Mouse (Mus musculus) midbrain, embryonic 15.5 days (tissue): ENCODE measurements at regions not wholly inside any gene's neighbourhood (a gene's known extent, or its start where the extent isn't known, plus 50 kb on each side); places are given as distances from the start of the nearest gene placed in this dataset.

Experiments
- ATAC-seq: fragments of 200-750 bp; cut with Nextera tagmentation; replicated peaks from 2 replicates; pipeline ENCODE4 v1.8.0; 2017; ENCODE audit warnings: moderate TSS enrichment
- H3K27ac ChIP-seq: fragments of 300-500 bp; sonication (generic); 2 replicates; pipeline ENCODE4 v1.5.1; 2015; ENCODE audit warnings: mild to moderate bottlenecking, inconsistent platforms
- H3K27me3 ChIP-seq: fragments of 300-500 bp; sonication (generic); replicated peaks from 2 replicates; pipeline ENCODE4 v1.6.1; 2015; ENCODE audit warnings: inconsistent platforms
- H3K36me3 ChIP-seq: fragments of 300-500 bp; sonication (generic); replicated peaks from 2 replicates; pipeline ENCODE4 v1.6.1; 2015; ENCODE audit warnings: inconsistent platforms
- H3K4me1 ChIP-seq: fragments of 300-500 bp; sonication (generic); 2 replicates; pipeline ENCODE4 v1.6.1; 2015; ENCODE audit warnings: inconsistent platforms
- H3K4me2 ChIP-seq: fragments of 300-500 bp; sonication (generic); 2 replicates; pipeline ENCODE4 v1.6.1; 2015; ENCODE audit warnings: inconsistent platforms, mild to moderate bottlenecking, moderate library complexity
- H3K4me3 ChIP-seq: fragments of 300-500 bp; sonication (generic); 2 replicates; pipeline ENCODE4 v1.5.1; 2015; ENCODE audit warnings: mild to moderate bottlenecking, inconsistent platforms
- H3K9ac ChIP-seq: fragments of 300-500 bp; sonication (generic); 2 replicates; pipeline ENCODE4 v1.6.1; 2015; ENCODE audit warnings: mild to moderate bottlenecking, inconsistent platforms
- H3K9me3 ChIP-seq: fragments of 300-500 bp; sonication (generic); 2 replicates; pipeline ENCODE4 v1.6.1; 2016; ENCODE audit warnings: inconsistent platforms
- WGBS: fragments of 180-500 bp; shearing (Covaris S2); methylation state at CpG from one replicate; pipeline ENCODE4 v1.1.7; 2015; ENCODE audit warnings: mixed read lengths; 5-methylcytosine and 5-hydroxymethylcytosine counted together

- no peak for ATAC-seq
- Histone ChIP-seq H3K4me3 (no peak overlapping the region), H3K9ac (no peak overlapping the region), H3K27ac (no peak overlapping the region), H3K9me3 (no peaks in the 10 kb centered on the region), H3K4me2 (no peak overlapping the region), H3K36me3 (no peaks in the 10 kb centered on the region), H3K27me3 (no peaks in the 10 kb centered on the region), H3K4me1 (no peaks in the 10 kb centered on the region)
- WGBS: 84% methylated on average over 2 of the region's 2 CpGs
Measured at GRCm38 (mm10) chr10:24397125-24397524, 173.8 kb downstream of the Moxd1 start.

- ATAC-seq: peak; percentile 78
- no peaks in the 10 kb centered on the region for H3K36me3 ChIP-seq
- H3K4me1 ChIP-seq: 0 out of 2 replicates have a peak, but pooled peaks cover 6% of the 10 kb centered on the region
- H3K27ac ChIP-seq: no peak overlapping the region
- H3K9ac ChIP-seq: no peak overlapping the region
- 46% methylated on average over 4 of the region's 4 CpGs for WGBS
- H3K4me3 ChIP-seq: no peak overlapping the region
- H3K27me3 ChIP-seq: no peaks in the 10 kb centered on the region
- H3K9me3 ChIP-seq: no peaks in the 10 kb centered on the region
- no peak overlapping the region for H3K4me2 ChIP-seq
Measured at GRCm38 (mm10) chr10:24404851-24405250, 181.5 kb downstream of the Moxd1 start.

DNA sequence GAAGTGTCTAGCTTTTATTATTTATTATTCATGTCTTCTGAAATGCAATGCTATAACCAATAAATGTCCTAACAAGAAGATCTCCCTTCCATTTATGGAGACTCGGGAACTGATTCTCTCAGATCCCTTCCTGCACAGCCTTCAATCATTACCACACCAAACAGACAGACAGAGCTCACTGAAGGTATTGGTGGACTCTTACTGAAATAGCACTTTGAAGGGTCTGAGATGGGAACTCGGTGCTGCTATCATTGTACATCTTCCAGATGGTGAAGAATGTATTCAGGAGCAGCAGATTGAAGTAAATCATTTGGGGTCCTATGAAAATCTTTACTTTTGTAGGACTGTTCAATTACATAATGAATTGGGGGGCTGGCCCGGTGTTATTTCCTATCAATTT is 183.6 kb downstream of the Moxd1 start:
- H3K9me3 ChIP-seq: no peaks in the 10 kb centered on the region
- H3K36me3 ChIP-seq: no peaks in the 10 kb centered on the region
- no peak for ATAC-seq
- H3K4me2 ChIP-seq: no peak overlapping the region
- no peaks in the 10 kb centered on the region for H3K27me3 ChIP-seq
- WGBS: 36% methylated on average over 3 of the region's 3 CpGs
- H3K4me1 ChIP-seq: 0 out of 2 replicates have a peak, but pooled peaks cover 6% of the 10 kb centered on the region
- H3K27ac ChIP-seq: peak overlapping the region; percentile 42; the same call in 1 of the 2 replicates
- H3K4me3 ChIP-seq: no peak overlapping the region
- H3K9ac ChIP-seq: no peak overlapping the region

- Histone ChIP-seq H3K36me3 (no peaks in the 10 kb centered on the region), H3K9ac (no peak overlapping the region), H3K4me1 (0 out of 2 replicates have a peak, but pooled peaks cover 6% of the 10 kb centered on the region), H3K4me3 (no peak overlapping the region), H3K9me3 (no peaks in the 10 kb centered on the region), H3K4me2 (no peak overlapping the region), H3K27ac (0 out of 2 replicates have a peak overlapping the region, but pooled peaks have one; percentile 4), H3K27me3 (no peaks in the 10 kb centered on the region)
- peak; percentile 78 for ATAC-seq
- 10% methylated on average over 6 of the region's 6 CpGs for WGBS
Measured at GRCm38 (mm10) chr10:24407411-24408227, 184.3 kb downstream of the Moxd1 start.

DNA sequence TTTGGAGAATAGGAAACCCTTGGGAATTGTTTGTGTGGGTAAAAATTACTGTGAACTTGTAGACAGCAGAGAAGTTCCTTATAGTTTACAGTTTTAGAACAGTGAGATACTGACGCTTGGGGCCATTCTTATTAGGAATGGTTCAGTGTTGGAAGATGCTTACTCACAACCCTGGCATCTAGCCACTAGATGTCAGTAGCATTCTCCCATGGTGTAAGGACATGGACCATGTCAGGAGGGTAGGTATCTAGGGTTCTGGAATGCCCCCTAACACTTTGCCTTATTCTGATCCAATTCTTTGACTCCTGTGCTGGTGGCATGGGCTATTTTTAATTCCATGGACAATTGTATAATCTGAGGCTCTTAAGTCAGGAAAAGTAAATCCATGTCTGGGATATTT is 185.3 kb upstream of the Ccn2 start:
- Histone ChIP-seq H3K9me3 (no peaks in the 10 kb centered on the region), H3K27me3 (no peaks in the 10 kb centered on the region), H3K4me1 (0 out of 2 replicates have a peak, but pooled peaks cover 6% of the 10 kb centered on the region), H3K9ac (no peak overlapping the region), H3K36me3 (no peaks in the 10 kb centered on the region), H3K4me2 (no peak overlapping the region), H3K4me3 (no peak overlapping the region), H3K27ac (no peak overlapping the region)
- ATAC-seq: no peak
- WGBS: 58% methylated on average over 1 of the region's 1 CpGs

GRCm38 (mm10) chr10:24410885-24411284 is 184.4 kb upstream of the Ccn2 start:
- 0 out of 2 replicates have a peak, but pooled peaks cover 6% of the 10 kb centered on the region for H3K4me1 ChIP-seq
- no peak overlapping the region for H3K4me2 ChIP-seq
- H3K36me3 ChIP-seq: no peaks in the 10 kb centered on the region

DNA sequence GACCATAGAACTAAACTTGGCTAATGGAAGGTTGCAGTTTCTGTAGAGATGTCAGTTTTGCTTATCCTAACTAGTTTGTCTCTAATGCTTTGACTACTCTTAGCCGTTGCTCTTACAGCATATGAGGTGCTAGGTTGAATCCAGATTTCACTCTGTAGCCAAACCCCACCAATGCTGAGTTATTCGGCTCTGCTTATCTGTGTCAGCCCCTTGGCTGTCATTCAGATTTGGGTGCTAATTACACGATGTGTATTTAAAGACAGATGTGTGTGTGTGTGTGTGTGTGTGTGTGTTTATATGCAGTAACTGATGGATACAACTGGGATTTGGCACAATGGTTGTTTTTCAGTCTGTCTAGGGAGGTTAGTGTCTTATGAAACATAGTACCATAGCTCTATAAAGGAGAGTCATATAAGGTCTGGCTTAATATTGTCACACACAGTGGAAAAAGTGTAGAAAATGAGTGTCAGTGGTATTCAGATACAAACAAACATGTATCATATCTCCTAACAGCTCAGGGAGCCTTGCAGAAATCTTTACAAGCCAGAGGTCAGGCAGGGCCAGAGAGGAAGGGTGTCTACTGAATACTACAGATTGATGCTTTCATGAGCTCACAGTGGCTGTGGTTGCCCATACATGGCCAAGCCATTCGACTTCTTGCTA is 172.6 kb upstream of the Ccn2 start:
- Histone ChIP-seq H3K27me3 (no peaks in the 10 kb centered on the region), H3K9me3 (no peaks in the 10 kb centered on the region), H3K9ac (no peak overlapping the region), H3K4me2 (no peak overlapping the region), H3K4me3 (no peak overlapping the region), H3K36me3 (no peaks in the 10 kb centered on the region), H3K27ac (no peak overlapping the region), H3K4me1 (no peaks in the 10 kb centered on the region)
- ATAC-seq: no peak
- 84% methylated on average over 4 of the region's 4 CpGs for WGBS

More at GRCm38 (mm10) chr10:24410885-24411284, 184.4 kb upstream of the Ccn2 start:
- ATAC-seq: no peak
- WGBS: 94% methylated on average over 4 of the region's 4 CpGs
- no peak overlapping the region for H3K27ac ChIP-seq
- no peak overlapping the region for H3K9ac ChIP-seq
- H3K9me3 ChIP-seq: no peaks in the 10 kb centered on the region
- no peak overlapping the region for H3K4me3 ChIP-seq
- H3K27me3 ChIP-seq: no peaks in the 10 kb centered on the region

DNA sequence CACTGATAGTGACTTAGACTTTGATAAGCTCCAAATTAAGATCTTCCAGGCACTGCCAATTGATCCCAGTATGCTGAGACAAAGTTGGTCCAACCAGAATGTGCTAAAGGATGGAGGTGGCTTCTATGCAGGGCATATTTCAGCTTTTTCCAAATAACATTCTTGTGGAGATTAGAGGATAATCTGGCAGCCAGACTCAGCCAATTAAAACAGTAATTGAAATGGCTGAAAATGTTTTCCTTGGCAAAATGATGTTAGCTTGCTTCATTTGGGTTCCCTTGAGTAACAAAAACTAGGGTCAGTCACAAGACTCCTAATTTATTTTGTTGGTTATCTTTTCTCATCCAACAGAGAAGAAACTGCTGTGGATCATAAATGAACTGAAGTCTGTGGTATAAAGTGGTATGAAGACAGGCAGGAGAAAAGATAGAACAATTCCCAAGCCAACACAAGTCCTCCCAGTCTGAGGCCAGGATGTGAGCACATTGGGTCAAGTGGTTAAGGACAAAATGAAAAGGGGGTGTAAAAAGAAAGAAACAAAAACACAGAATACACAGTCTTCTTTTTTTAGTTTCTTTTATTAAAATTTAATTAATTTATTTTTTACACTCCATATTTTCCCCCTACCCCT is 161.4 kb upstream of the Ccn2 start:
- H3K4me3 ChIP-seq: no peak overlapping the region
- no peaks in the 10 kb centered on the region for H3K27me3 ChIP-seq
- no peak overlapping the region for H3K27ac ChIP-seq
- no peak overlapping the region for H3K9ac ChIP-seq
- H3K4me2 ChIP-seq: no peak overlapping the region
- H3K9me3 ChIP-seq: no peaks in the 10 kb centered on the region
- no peak for ATAC-seq
- H3K4me1 ChIP-seq: no peaks in the 10 kb centered on the region
- H3K36me3 ChIP-seq: no peaks in the 10 kb centered on the region

DNA sequence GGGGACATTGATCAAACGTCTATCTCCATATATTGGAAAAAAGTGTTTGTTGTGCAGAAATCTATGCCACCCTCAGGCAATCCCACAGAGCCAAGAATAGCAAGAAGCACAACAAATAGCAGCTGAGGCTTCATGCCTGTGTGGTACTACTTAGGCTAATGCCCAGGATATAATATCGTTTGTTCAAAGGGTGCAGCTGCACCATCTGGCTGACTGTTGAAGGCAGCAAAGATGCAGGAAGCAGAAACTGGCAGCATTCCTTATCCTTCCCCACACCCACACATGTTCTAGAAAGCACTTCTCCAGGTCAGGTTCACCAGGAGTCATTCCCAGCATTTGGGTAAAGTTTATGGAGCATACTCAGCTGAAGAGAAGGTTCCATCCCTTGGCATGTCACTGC is 158.1 kb upstream of the Ccn2 start:
- H3K4me1 ChIP-seq: no peaks in the 10 kb centered on the region
- no peak for ATAC-seq
- H3K9ac ChIP-seq: no peak overlapping the region
- no peaks in the 10 kb centered on the region for H3K36me3 ChIP-seq
- H3K4me2 ChIP-seq: no peak overlapping the region
- no peak overlapping the region for H3K27ac ChIP-seq
- 68% methylated on average over 2 of the region's 2 CpGs for WGBS
- no peaks in the 10 kb centered on the region for H3K27me3 ChIP-seq
- no peak overlapping the region for H3K4me3 ChIP-seq
- H3K9me3 ChIP-seq: no peaks in the 10 kb centered on the region

- H3K4me2 ChIP-seq: no peak overlapping the region
- no peak for ATAC-seq
- 41% methylated on average over 1 of the region's 1 CpGs for WGBS
- no peaks in the 10 kb centered on the region for H3K4me1 ChIP-seq
- no peaks in the 10 kb centered on the region for H3K27me3 ChIP-seq
- H3K4me3 ChIP-seq: no peak overlapping the region
- no peaks in the 10 kb centered on the region for H3K36me3 ChIP-seq
- H3K9me3 ChIP-seq: no peaks in the 10 kb centered on the region
- no peak overlapping the region for H3K27ac ChIP-seq
- no peak overlapping the region for H3K9ac ChIP-seq
Measured at GRCm38 (mm10) chr10:24444572-24444971, 150.7 kb upstream of the Ccn2 start.

DNA sequence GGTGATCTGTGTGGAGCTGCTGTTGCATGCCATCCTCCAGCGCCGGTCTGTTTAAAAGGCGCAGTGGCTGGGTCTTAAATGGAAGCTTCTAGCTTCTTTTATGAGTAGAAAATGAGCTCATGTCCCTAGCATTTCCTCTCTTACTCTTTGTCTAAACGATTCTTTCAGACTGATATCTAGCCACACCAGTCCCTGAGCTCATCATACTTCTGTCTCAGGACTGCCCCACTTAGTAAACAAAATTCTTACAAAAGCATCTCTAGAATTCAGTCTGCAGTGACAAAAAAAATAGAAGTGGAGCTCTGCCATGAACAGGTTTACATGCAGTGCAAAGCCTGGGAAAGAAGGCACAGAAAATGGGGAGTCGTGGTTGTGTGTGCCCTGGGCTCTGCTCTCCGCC is 150.2 kb upstream of the Ccn2 start:
- no peak for ATAC-seq
- no peak overlapping the region for H3K27ac ChIP-seq
- no peaks in the 10 kb centered on the region for H3K9me3 ChIP-seq
- H3K4me3 ChIP-seq: no peak overlapping the region
- no peaks in the 10 kb centered on the region for H3K27me3 ChIP-seq
- no peaks in the 10 kb centered on the region for H3K36me3 ChIP-seq
- WGBS: 89% methylated on average over 6 of the region's 6 CpGs
- H3K4me1 ChIP-seq: no peaks in the 10 kb centered on the region
- no peak overlapping the region for H3K9ac ChIP-seq
- no peak overlapping the region for H3K4me2 ChIP-seq

- H3K27me3 ChIP-seq: no peaks in the 10 kb centered on the region
- no peak overlapping the region for H3K4me3 ChIP-seq
- no peak overlapping the region for H3K4me2 ChIP-seq
- H3K9ac ChIP-seq: no peak overlapping the region
- H3K9me3 ChIP-seq: no peaks in the 10 kb centered on the region
- no peaks in the 10 kb centered on the region for H3K36me3 ChIP-seq
- no peak overlapping the region for H3K27ac ChIP-seq
- WGBS: 89% methylated on average over 8 of the region's 8 CpGs
- H3K4me1 ChIP-seq: no peaks in the 10 kb centered on the region
- no peak for ATAC-seq
Measured at GRCm38 (mm10) chr10:24446168-24446567, 149.1 kb upstream of the Ccn2 start.
